Mouse (Mus musculus) thymus, postnatal 10 days (tissue): Measurements from ENCODE around the gene Cux1.

ENCODE experiments used
- DNase-seq, 2 experiments: peaks; one replicate each; pipeline ENCODE4 v3.0.0; 2021; ENCODE audit warnings: low spot score in 2 of 2

The Cux1 gene

GRCm38 (mm10) chr5:136568026-136568765, 906 bp upstream of the Cux1 start:
- peak; percentile 55 to 62 for DNase-seq

- no peak for DNase-seq
Measured at GRCm38 (mm10) chr5:136566812-136567175, 496 bp downstream of the Cux1 start.

GRCm38 (mm10) chr5:136566001-136566811, 1.1 kb downstream of the Cux1 start:
- DNase-seq: peak; percentile 61 to 66

GRCm38 (mm10) chr5:136565311-136565811, 1.9 kb downstream of the Cux1 start:
- DNase-seq: peak; percentile 26 to 51

GRCm38 (mm10) chr5:136564613-136565299, 2.5 kb downstream of the Cux1 start:
- no peak for DNase-seq

- DNase-seq: no peak
Measured at GRCm38 (mm10) chr5:136563996-136564395, 3.3 kb downstream of the Cux1 start.

GRCm38 (mm10) chr5:136563104-136563503, 4.2 kb downstream of the Cux1 start:
- no peak for DNase-seq

GRCm38 (mm10) chr5:136562212-136562611, 5.1 kb downstream of the Cux1 start:
- no peak for DNase-seq

- DNase-seq: no peak
Measured at GRCm38 (mm10) chr5:136561641-136562040, 5.6 kb downstream of the Cux1 start.

- no peak for DNase-seq
Measured at GRCm38 (mm10) chr5:136560656-136561055, 6.6 kb downstream of the Cux1 start.

- no peak for DNase-seq
Measured at GRCm38 (mm10) chr5:136557446-136557845, 9.8 kb downstream of the Cux1 start.

- no peak for DNase-seq
Measured at GRCm38 (mm10) chr5:136556328-136557262, 10.7 kb downstream of the Cux1 start.

- DNase-seq: no peak
Measured at GRCm38 (mm10) chr5:136555703-136556102, 11.6 kb downstream of the Cux1 start.

- no peak for DNase-seq
Measured at GRCm38 (mm10) chr5:136552832-136553231, 14.5 kb downstream of the Cux1 start.

- DNase-seq: no peak
Measured at GRCm38 (mm10) chr5:136552093-136552492, 15.2 kb downstream of the Cux1 start.

GRCm38 (mm10) chr5:136551571-136551970, 15.7 kb downstream of the Cux1 start:
- DNase-seq: no peak

- peak; percentile 29 to 47 for DNase-seq
Measured at GRCm38 (mm10) chr5:136550726-136551125, 16.6 kb downstream of the Cux1 start.

GRCm38 (mm10) chr5:136548776-136549175, 18.5 kb downstream of the Cux1 start:
- DNase-seq: no peak

- DNase-seq: no peak
Measured at GRCm38 (mm10) chr5:136545061-136545460, 22.2 kb downstream of the Cux1 start.

- no peak for DNase-seq
Measured at GRCm38 (mm10) chr5:136543171-136543570, 24.1 kb downstream of the Cux1 start.

GRCm38 (mm10) chr5:136540952-136541351, 26.3 kb downstream of the Cux1 start:
- DNase-seq: no peak
